8 mouse cellular contexts compared by ENCODE assay signal in genomic region chr6:4504603-4505131, GRCm38 (mm10). TPM values are rescaled to one million over a fixed set of nuclear protein-coding genes. Genes with fewer than 3 reads are reported as not detected.
A peak's percentile ranks its signal among the peaks of the same experiment; 100 is the strongest.
DNase-seq lines count a peak whose midpoint lies in the region; ATAC-seq and TF ChIP-seq lines count a peak whose summit lies in the region.

Gene Col1a2 (plus strand): TSS chr6:4504814.

- peaks cover 3% of the 10 kb centered on the region; the same call in 1 of the 2 replicates for H3K36me3 ChIP-seq in embryonic facial prominence, embryonic 13.5 days
- peaks cover 4% of the 10 kb centered on the region for H3K36me3 ChIP-seq in limb, embryonic 14.5 days (ENCODE audit: control insufficient read depth, insufficient read depth, low read length)

- H3K4me2 ChIP-seq in embryonic facial prominence, embryonic 13.5 days, result peak within 1 kb of the TSS; percentile 74
- H3K4me2 ChIP-seq in limb, embryonic 14.5 days (replicated peaks; ENCODE audit: low read depth, low read length, severe bottlenecking), result peak within 1 kb of the TSS; percentile 70

- no peaks in the 10 kb centered on the region for H3K9me3 ChIP-seq in embryonic facial prominence, embryonic 13.5 days
- H3K9me3 ChIP-seq in limb, embryonic 14.5 days (ENCODE audit: control insufficient read depth, low read length), result no peaks in the 10 kb centered on the region

- no peak for TF ChIP-seq POLR2A in limb, embryonic 14.5 days (IDR thresholded peaks at IDR 0.05; ENCODE audit: borderline replicate concordance, extremely low read depth, insufficient read depth, insufficient read length)

- 8% methylated on average over 3 of the region's 3 CpGs for WGBS in embryonic facial prominence, embryonic 13.5 days
- 24% methylated on average over 2 of the region's 3 CpGs for WGBS in limb, embryonic 14.5 days

- peak; percentile 21 for DNase-seq in retina, postnatal 1 day
- DNase-seq in retina, embryonic 14.5 days (ENCODE audit: low spot score), result no peak
- DNase-seq in heart, postnatal 10 days, result no peak
- no peak for DNase-seq in limb, embryonic 14.5 days (ENCODE audit: low spot score)
- DNase-seq in yolk sac, embryonic 10.5 days (ENCODE audit: low spot score), result peak; percentile 68
- no peak for DNase-seq in urinary bladder, adult 18-20 months (ENCODE audit: low spot score in 2 of 2)
- DNase-seq in right cerebral cortex, adult 2 months (ENCODE audit: low spot score in 2 of 2), result no peak

- H3K9ac ChIP-seq in embryonic facial prominence, embryonic 13.5 days, result peak within 1 kb of the TSS; percentile 84
- H3K9ac ChIP-seq in limb, embryonic 14.5 days (ENCODE audit: low read depth, low read length, severe bottlenecking), result peak within 1 kb of the TSS; percentile 86

- H3K4me3 ChIP-seq in embryonic facial prominence, embryonic 13.5 days, result peak within 1 kb of the TSS; percentile 62
- H3K4me3 ChIP-seq in limb, embryonic 14.5 days (replicated peaks; ENCODE audit: low read length), result peak within 1 kb of the TSS; percentile 65

- peaks cover 25% of the 10 kb centered on the region for H3K4me1 ChIP-seq in embryonic facial prominence, embryonic 13.5 days
- H3K4me1 ChIP-seq in limb, embryonic 14.5 days (ENCODE audit: control insufficient read depth, insufficient read depth, low read length), result peaks cover 9% of the 10 kb centered on the region; the same call in 1 of the 2 replicates

- intact Hi-C loops in heart, postnatal 10 days (cut with DNase I), result loop anchor here (10.0 kb wide), 1 partner anchor 590 kb away; no protein-coding TSS in a partner anchor

- H3K27me3 ChIP-seq in embryonic facial prominence, embryonic 13.5 days, result no peaks in the 10 kb centered on the region
- no peaks in the 10 kb centered on the region for H3K27me3 ChIP-seq in limb, embryonic 14.5 days (ENCODE audit: control insufficient read depth, insufficient read depth, low read length)

- peak within 1 kb of the TSS; percentile 96 for H3K27ac ChIP-seq in embryonic facial prominence, embryonic 13.5 days
- peak within 1 kb of the TSS; percentile 93 for H3K27ac ChIP-seq in limb, embryonic 14.5 days (replicated peaks; ENCODE audit: low read depth, low read length)

- no peak for ATAC-seq in embryonic facial prominence, embryonic 13.5 days (ENCODE audit: insufficient number of reproducible peaks, insufficient read depth, low FRiP score, low TSS enrichment, low read depth)
- ATAC-seq in limb, embryonic 14.5 days (ENCODE audit: low FRiP score, low read depth), result no peak

RNA-seq across cellular contexts. Expression of gene Col1a2, which starts in this region (rescaled TPM):
- 820 and 892 TPM in 2 replicates for polyA plus RNA-seq in embryonic facial prominence, embryonic 13.5 days (2015; fragmentation: Nextera tagmentation; extraction: Ambion mirVana)
- 100 to 1,000 TPM; 594 to 659 TPM for total RNA-seq in heart, postnatal 10 days (2021)
- 1,303 and 1,310 TPM in 2 replicates for polyA plus RNA-seq in limb, embryonic 14.5 days (2012; rRNA removed)
- 1,790 and 1,964 TPM in 2 replicates for polyA plus RNA-seq in limb, embryonic 14.5 days (2014; fragmentation: Nextera tagmentation; extraction: Ambion mirVana)

Comparison
In these comparisons a context has a peak if more than half of its experiments do, and no peak if none do; other contexts are left out.
1. DNase-seq: peak in retina, postnatal 1 day (single experiment) and yolk sac, embryonic 10.5 days (single experiment); none in retina, embryonic 14.5 days (single experiment), heart, postnatal 10 days (0 of 2), limb, embryonic 14.5 days (single experiment), urinary bladder, adult 18-20 months (0 of 2) and right cerebral cortex, adult 2 months (0 of 2).